Comparison of ENCODE assay signal across 8 mouse cellular contexts in genomic region chr11:96767096-96767495, GRCm38 (mm10). TPM values are rescaled to one million over a fixed set of nuclear protein-coding genes. Genes with fewer than 3 reads are reported as not detected.
DNase-seq lines count a peak whose midpoint lies in the region; ATAC-seq and TF ChIP-seq lines count a peak whose summit lies in the region.

No protein-coding gene starts in this region.

- peaks cover 79% of the 10 kb centered on the region for H3K4me1 ChIP-seq in E14TG2a.4 (replicated peaks; ENCODE audit: low read depth, low read length)
- peaks cover 48% of the 10 kb centered on the region for H3K4me1 ChIP-seq in forebrain, embryonic 12.5 days
- H3K4me1 ChIP-seq in midbrain, embryonic 12.5 days: peaks cover 50% of the 10 kb centered on the region

- peak overlapping the region; percentile 49 for H3K4me3 ChIP-seq in E14TG2a.4 (replicated peaks; ENCODE audit: low read length)
- H3K4me3 ChIP-seq in forebrain, embryonic 12.5 days (replicated peaks): no peak overlapping the region
- H3K4me3 ChIP-seq in midbrain, embryonic 12.5 days: no peak overlapping the region

- H3K9ac ChIP-seq in forebrain, embryonic 12.5 days: no peak overlapping the region
- 0 out of 2 replicates have a peak overlapping the region, but pooled peaks have one; percentile 20 for H3K9ac ChIP-seq in midbrain, embryonic 12.5 days (replicated peaks)

- DNase-seq in R1 (ENCODE audit: low read depth, low spot score): peak; percentile 82
- DNase-seq in thymus, postnatal 36 days: no peak
- no peak for DNase-seq in right cerebral cortex, postnatal 10 days (ENCODE audit: low spot score in 2 of 2)
- DNase-seq in thymus, postnatal 4 days: no peak
- DNase-seq in adrenal gland, postnatal 4 days (ENCODE audit: low spot score in 2 of 2): no peak

- H3K27ac ChIP-seq in forebrain, embryonic 12.5 days: peak overlapping the region; percentile 86
- peak overlapping the region; percentile 83 for H3K27ac ChIP-seq in midbrain, embryonic 12.5 days (replicated peaks)

- peaks cover 55% of the 10 kb centered on the region for H3K36me3 ChIP-seq in E14TG2a.4 (ENCODE audit: insufficient read depth, low read length)
- H3K36me3 ChIP-seq in forebrain, embryonic 12.5 days (replicated peaks): peaks cover 45% of the 10 kb centered on the region
- H3K36me3 ChIP-seq in midbrain, embryonic 12.5 days: peaks cover 42% of the 10 kb centered on the region

- H3K4me2 ChIP-seq in forebrain, embryonic 12.5 days: no peak overlapping the region; the same call in 1 of the 2 replicates
- H3K4me2 ChIP-seq in midbrain, embryonic 12.5 days (replicated peaks): peak overlapping the region; percentile 23

- H3K9me3 ChIP-seq in E14TG2a.4 (ENCODE audit: low read length): no peaks in the 10 kb centered on the region
- H3K9me3 ChIP-seq in forebrain, embryonic 12.5 days: no peaks in the 10 kb centered on the region
- no peaks in the 10 kb centered on the region for H3K9me3 ChIP-seq in midbrain, embryonic 12.5 days

- no peaks in the 10 kb centered on the region for H3K27me3 ChIP-seq in E14TG2a.4 (ENCODE audit: insufficient read depth, low read length)
- no peaks in the 10 kb centered on the region for H3K27me3 ChIP-seq in forebrain, embryonic 12.5 days
- no peaks in the 10 kb centered on the region for H3K27me3 ChIP-seq in midbrain, embryonic 12.5 days

- TF ChIP-seq CTCF in E14TG2a.4 (conservative IDR thresholded peaks at IDR 0.05; ENCODE audit: low read length): no peak

- peak; percentile 75 for ATAC-seq in forebrain, embryonic 12.5 days (ENCODE audit: low FRiP score)
- peak; percentile 60 for ATAC-seq in midbrain, embryonic 12.5 days (ENCODE audit: low FRiP score, low read depth)

- 18% methylated on average over 7 of the region's 7 CpGs for WGBS in forebrain, embryonic 12.5 days
- WGBS in midbrain, embryonic 12.5 days: 13% methylated on average over 7 of the region's 7 CpGs

RNA-seq across cellular contexts. Expression of gene Snx11, which starts 10.3 kb away (rescaled TPM):
- 31.0 and 40.3 TPM in 2 replicates for polyA plus RNA-seq in forebrain, embryonic 12.5 days (2016; fragmentation: Nextera tagmentation; extraction: Ambion mirVana)
- polyA plus RNA-seq in midbrain, embryonic 12.5 days (2016; fragmentation: Nextera tagmentation; extraction: Ambion mirVana): 40.1 and 42.6 TPM in 2 replicates
- 10 to 100 TPM; 27.8 TPM for total RNA-seq in adrenal gland, postnatal 4 days (2021)

RNA-seq across cellular contexts. Expression of gene Cbx1, which starts 21.8 kb away (rescaled TPM):
- 168 and 172 TPM in 2 replicates for polyA plus RNA-seq in forebrain, embryonic 12.5 days (2016; fragmentation: Nextera tagmentation; extraction: Ambion mirVana)
- 156 and 166 TPM in 2 replicates for polyA plus RNA-seq in midbrain, embryonic 12.5 days (2016; fragmentation: Nextera tagmentation; extraction: Ambion mirVana)
- total RNA-seq in adrenal gland, postnatal 4 days (2021): 100 to 1,000 TPM in 1 of 2 experiments, 10 to 100 TPM in 1; 93.5 to 109 TPM
